Mouse (Mus musculus): ENCODE measurements around the gene Hbq1a. TPM values are rescaled to one million over a fixed set of nuclear protein-coding genes. Genes with fewer than 3 reads are reported as not detected.
"Not testable (repeated sequence)": the region's sequence is repeated elsewhere in the genome, so short reads cannot be mapped to it uniquely, and the experiment has no call there.

The Hbq1a gene
- polyA plus RNA-seq, 1 experiment from 2014 or later, result 0.64 TPM

GRCm38 (mm10) chr11:32280646-32281045, 19.2 kb upstream of the Hbq1a start:
- peaks cover 39% of the 10 kb centered on the region for H3K27me3 ChIP-seq (ENCODE audit: control insufficient read depth, insufficient read depth, low read length)

GRCm38 (mm10) chr11:32281416-32282144, 18.3 kb upstream of the Hbq1a start:
- ATAC-seq (replicated peaks; ENCODE audit: insufficient number of reproducible peaks, low FRiP score, low TSS enrichment), result no peak
- H3K27me3 ChIP-seq (ENCODE audit: control insufficient read depth, insufficient read depth, low read length), result peaks cover 34% of the 10 kb centered on the region
- no peak overlapping the region for H3K4me3 ChIP-seq (ENCODE audit: low read depth, low read length)
- no peaks in the 10 kb centered on the region for H3K36me3 ChIP-seq (ENCODE audit: control insufficient read depth, insufficient read depth, low read length)
- H3K9ac ChIP-seq (ENCODE audit: low read depth, low read length), result 0 out of 2 replicates have a peak overlapping the region, but pooled peaks have one; percentile 40
- H3K27ac ChIP-seq (ENCODE audit: low read depth, low read length), result peak overlapping the region; percentile 77
- H3K4me1 ChIP-seq (ENCODE audit: control insufficient read depth, insufficient read depth, low read length), result no peaks in the 10 kb centered on the region
- 61% methylated on average over 1 of the region's 1 CpGs for WGBS (ENCODE audit: insufficient replicate concordance)
- peak overlapping the region; percentile 34 for H3K4me2 ChIP-seq
- H3K9me3 ChIP-seq (replicated peaks; ENCODE audit: control insufficient read depth, low read length), result no peaks in the 10 kb centered on the region

More at GRCm38 (mm10) chr11:32280646-32281045, 19.2 kb upstream of the Hbq1a start:
- no peak for ATAC-seq (replicated peaks; ENCODE audit: insufficient number of reproducible peaks, low FRiP score, low TSS enrichment)
- no peaks in the 10 kb centered on the region for H3K36me3 ChIP-seq (ENCODE audit: control insufficient read depth, insufficient read depth, low read length)
- no peak overlapping the region for H3K9ac ChIP-seq (ENCODE audit: low read depth, low read length)
- 72% methylated on average over 2 of the region's 2 CpGs for WGBS (ENCODE audit: insufficient replicate concordance)
- peak overlapping the region; percentile 34 for H3K4me2 ChIP-seq
- H3K9me3 ChIP-seq (replicated peaks; ENCODE audit: control insufficient read depth, low read length), result no peaks in the 10 kb centered on the region
- no peaks in the 10 kb centered on the region for H3K4me1 ChIP-seq (ENCODE audit: control insufficient read depth, insufficient read depth, low read length)
- peak overlapping the region; percentile 77 for H3K27ac ChIP-seq (ENCODE audit: low read depth, low read length)
- no peak overlapping the region for H3K4me3 ChIP-seq (ENCODE audit: low read depth, low read length)

- H3K4me1 ChIP-seq (ENCODE audit: control insufficient read depth, insufficient read depth, low read length); H3K4me3 ChIP-seq (ENCODE audit: low read depth, low read length); H3K36me3 ChIP-seq (ENCODE audit: control insufficient read depth, insufficient read depth, low read length); H3K9me3 ChIP-seq (replicated peaks; ENCODE audit: control insufficient read depth, low read length): not testable (repeated sequence)
- ATAC-seq (replicated peaks; ENCODE audit: insufficient number of reproducible peaks, low FRiP score, low TSS enrichment), result peak; percentile 72
- H3K9ac ChIP-seq (ENCODE audit: low read depth, low read length), result 0 out of 2 replicates have a peak within 1 kb of the TSS, but pooled peaks have one; percentile 29
- H3K4me2 ChIP-seq, result peak within 1 kb of the TSS; percentile 46
- H3K27ac ChIP-seq (ENCODE audit: low read depth, low read length), result peak within 1 kb of the TSS; percentile 74
- peaks cover 26% of the 10 kb centered on the region for H3K27me3 ChIP-seq (ENCODE audit: control insufficient read depth, insufficient read depth, low read length)
- WGBS (ENCODE audit: insufficient replicate concordance), result 33% methylated on average over 1 of the region's 5 CpGs
Observed at GRCm38 (mm10) chr11:32283091-32283777, 16.6 kb upstream of the Hbq1a start, which contains the start of gene Hba-a1. Hba-a1 (plus strand) TSS chr11:32283511.

GRCm38 (mm10) chr11:32284582-32284981, 15.3 kb upstream of the Hbq1a start:
- peaks cover 20% of the 10 kb centered on the region for H3K27me3 ChIP-seq (ENCODE audit: control insufficient read depth, insufficient read depth, low read length)
- not testable (repeated sequence) for H3K9ac ChIP-seq (ENCODE audit: low read depth, low read length); H3K36me3 ChIP-seq (ENCODE audit: control insufficient read depth, insufficient read depth, low read length); ATAC-seq (replicated peaks; ENCODE audit: insufficient number of reproducible peaks, low FRiP score, low TSS enrichment); H3K9me3 ChIP-seq (replicated peaks; ENCODE audit: control insufficient read depth, low read length); H3K4me1 ChIP-seq (ENCODE audit: control insufficient read depth, insufficient read depth, low read length); H3K4me3 ChIP-seq (ENCODE audit: low read depth, low read length); H3K4me2 ChIP-seq
- 0 out of 2 replicates have a peak overlapping the region, but pooled peaks have one; percentile 15 for H3K27ac ChIP-seq (ENCODE audit: low read depth, low read length)
- 35% methylated on average over 2 of the region's 2 CpGs for WGBS (ENCODE audit: insufficient replicate concordance)

GRCm38 (mm10) chr11:32285031-32285775, 14.7 kb upstream of the Hbq1a start:
- Histone ChIP-seq H3K9me3 (replicated peaks; ENCODE audit: control insufficient read depth, low read length) (no peaks in the 10 kb centered on the region), H3K4me1 (ENCODE audit: control insufficient read depth, insufficient read depth, low read length) (no peaks in the 10 kb centered on the region), H3K4me2 (no peak overlapping the region; the same call in 1 of the 2 replicates), H3K27ac (ENCODE audit: low read depth, low read length) (peak overlapping the region; percentile 10; the same call in 1 of the 2 replicates), H3K4me3 (ENCODE audit: low read depth, low read length) (no peak overlapping the region), H3K27me3 (ENCODE audit: control insufficient read depth, insufficient read depth, low read length) (peaks cover 18% of the 10 kb centered on the region), H3K9ac (ENCODE audit: low read depth, low read length) (no peak overlapping the region), H3K36me3 (ENCODE audit: control insufficient read depth, insufficient read depth, low read length) (no peaks in the 10 kb centered on the region)
- 68% methylated on average over 7 of the region's 7 CpGs for WGBS (ENCODE audit: insufficient replicate concordance)
- ATAC-seq (replicated peaks; ENCODE audit: insufficient number of reproducible peaks, low FRiP score, low TSS enrichment), result peak; percentile 39; the same call in 1 of the 2 replicates

GRCm38 (mm10) chr11:32285887-32286286, 14.0 kb upstream of the Hbq1a start:
- not testable (repeated sequence) for H3K9ac ChIP-seq (ENCODE audit: low read depth, low read length); H3K4me3 ChIP-seq (ENCODE audit: low read depth, low read length); H3K9me3 ChIP-seq (replicated peaks; ENCODE audit: control insufficient read depth, low read length); H3K36me3 ChIP-seq (ENCODE audit: control insufficient read depth, insufficient read depth, low read length); H3K4me2 ChIP-seq; ATAC-seq (replicated peaks; ENCODE audit: insufficient number of reproducible peaks, low FRiP score, low TSS enrichment); H3K4me1 ChIP-seq (ENCODE audit: control insufficient read depth, insufficient read depth, low read length)
- Histone ChIP-seq H3K27me3 (ENCODE audit: control insufficient read depth, insufficient read depth, low read length) (peaks cover 18% of the 10 kb centered on the region), H3K27ac (ENCODE audit: low read depth, low read length) (0 out of 2 replicates have a peak overlapping the region, but pooled peaks have one; percentile 10)

- H3K4me3 ChIP-seq (ENCODE audit: low read depth, low read length), result peak within 1 kb of the TSS; percentile 39
- peak within 1 kb of the TSS; percentile 54; the same call in 1 of the 2 replicates for H3K27ac ChIP-seq (ENCODE audit: low read depth, low read length)
- not testable (repeated sequence) for H3K4me1 ChIP-seq (ENCODE audit: control insufficient read depth, insufficient read depth, low read length); H3K9me3 ChIP-seq (replicated peaks; ENCODE audit: control insufficient read depth, low read length); H3K36me3 ChIP-seq (ENCODE audit: control insufficient read depth, insufficient read depth, low read length)
- WGBS (ENCODE audit: insufficient replicate concordance), result 17% methylated on average over 30 of the region's 33 CpGs
- peak; percentile 32; the same call in 1 of the 2 replicates for ATAC-seq (replicated peaks; ENCODE audit: insufficient number of reproducible peaks, low FRiP score, low TSS enrichment)
- peaks cover 15% of the 10 kb centered on the region for H3K27me3 ChIP-seq (ENCODE audit: control insufficient read depth, insufficient read depth, low read length)
- H3K4me2 ChIP-seq, result peak within 1 kb of the TSS; percentile 52
- peak within 1 kb of the TSS; percentile 59 for H3K9ac ChIP-seq (ENCODE audit: low read depth, low read length)
Observed at GRCm38 (mm10) chr11:32286695-32287492, 13.0 kb upstream of the Hbq1a start, which contains the start of gene Hbq1b. Hbq1b (plus strand) TSS chr11:32286965.

GRCm38 (mm10) chr11:32287493-32287825, 12.4 kb upstream of the Hbq1a start:
- peaks cover 15% of the 10 kb centered on the region for H3K27me3 ChIP-seq (ENCODE audit: control insufficient read depth, insufficient read depth, low read length)
- ATAC-seq (replicated peaks; ENCODE audit: insufficient number of reproducible peaks, low FRiP score, low TSS enrichment), result no peak
- H3K27ac ChIP-seq (ENCODE audit: low read depth, low read length), result peak overlapping the region; percentile 54; the same call in 1 of the 2 replicates
- 53% methylated on average over 9 of the region's 9 CpGs for WGBS (ENCODE audit: insufficient replicate concordance)
- peak overlapping the region; percentile 59 for H3K9ac ChIP-seq (ENCODE audit: low read depth, low read length)
- H3K9me3 ChIP-seq (replicated peaks; ENCODE audit: control insufficient read depth, low read length), result no peaks in the 10 kb centered on the region
- H3K4me3 ChIP-seq (ENCODE audit: low read depth, low read length), result peak overlapping the region; percentile 39
- H3K4me2 ChIP-seq, result peak overlapping the region; percentile 52
- H3K4me1 ChIP-seq (ENCODE audit: control insufficient read depth, insufficient read depth, low read length), result no peaks in the 10 kb centered on the region
- no peaks in the 10 kb centered on the region for H3K36me3 ChIP-seq (ENCODE audit: control insufficient read depth, insufficient read depth, low read length)
